Mouse (Mus musculus) heart, embryonic 13.5 days (tissue): Measurements from ENCODE around the gene Frmpd2. TPM values are rescaled to one million over a fixed set of nuclear protein-coding genes. Genes with fewer than 3 reads are reported as not detected.
A peak's percentile ranks its signal among the peaks of the same experiment; 100 is the strongest.

Experiments used
- ATAC-seq: fragments of 200-750 bp; cut with Nextera tagmentation; 2 replicates; pipeline ENCODE4 v1.8.0; 2017; ENCODE audit warnings: moderate TSS enrichment; ENCODE audit not compliant: insufficient number of reproducible peaks, low FRiP score, low TSS enrichment; ENCODE audit errors: extremely low read depth
- H3K27ac ChIP-seq: fragments of 300-500 bp; sonication (generic); replicated peaks from 2 replicates; pipeline ENCODE4 v1.5.1; 2015; ENCODE audit warnings: moderate library complexity, mild to moderate bottlenecking, inconsistent platforms
- H3K27me3 ChIP-seq: fragments of 300-500 bp; sonication (generic); replicated peaks from 2 replicates; pipeline ENCODE4 v1.6.1; 2015; ENCODE audit warnings: mild to moderate bottlenecking, inconsistent platforms
- H3K36me3 ChIP-seq: fragments of 300-500 bp; sonication (generic); 2 replicates; pipeline ENCODE4 v1.6.1; 2015; ENCODE audit warnings: mild to moderate bottlenecking, inconsistent platforms
- H3K4me1 ChIP-seq: fragments of 300-500 bp; sonication (generic); 2 replicates; pipeline ENCODE4 v1.6.1; 2015; ENCODE audit warnings: inconsistent platforms
- H3K4me2 ChIP-seq: fragments of 300-500 bp; sonication (generic); 2 replicates; pipeline ENCODE4 v1.6.1; 2015; ENCODE audit warnings: inconsistent platforms, mild to moderate bottlenecking, moderate library complexity
- H3K4me3 ChIP-seq: fragments of 300-500 bp; sonication (generic); 2 replicates; pipeline ENCODE4 v1.5.1; 2015; ENCODE audit warnings: moderate library complexity, mild to moderate bottlenecking, inconsistent platforms
- H3K9ac ChIP-seq: fragments of 300-500 bp; sonication (generic); 2 replicates; pipeline ENCODE4 v1.6.1; 2015; ENCODE audit warnings: inconsistent platforms, mild to moderate bottlenecking, moderate library complexity
- H3K9me3 ChIP-seq: fragments of 300-500 bp; sonication (generic); 2 replicates; pipeline ENCODE4 v1.6.1; 2016; ENCODE audit warnings: inconsistent platforms
- WGBS: fragments of 180-500 bp; shearing (Covaris S2); methylation state at CpG from one replicate; pipeline ENCODE4 v1.1.7; 2015; ENCODE audit warnings: mixed read lengths; 5-methylcytosine and 5-hydroxymethylcytosine counted together
- polyA plus RNA-seq: library from polyadenylated mRNA; unstranded; fragments of >200 nt; fragmentation: Nextera tagmentation; extraction: Ambion mirVana; gene quantifications from 2 replicates; pipeline ENCODE4 v1.2.1, GENCODE M21; 2015

Gene Frmpd2
- polyA plus RNA-seq, 1 experiment from 2014 or later: not detected

GRCm38 (mm10) chr14:33467766-33468165, 3.7 kb upstream of the Frmpd2 start:
- peaks cover 5% of the 10 kb centered on the region for H3K4me1 ChIP-seq
- H3K4me2 ChIP-seq: no peak overlapping the region
- no peak overlapping the region for H3K4me3 ChIP-seq
- no peak overlapping the region for H3K27ac ChIP-seq
- no peak overlapping the region for H3K9ac ChIP-seq
- H3K36me3 ChIP-seq: no peaks in the 10 kb centered on the region
- H3K9me3 ChIP-seq: 0 out of 2 replicates have a peak, but pooled peaks cover 2% of the 10 kb centered on the region
- ATAC-seq: no peak
- 71% methylated on average over 6 of the region's 6 CpGs for WGBS
- H3K27me3 ChIP-seq: no peaks in the 10 kb centered on the region

GRCm38 (mm10) chr14:33474461-33474860, 3.0 kb downstream of the Frmpd2 start:
- no peak overlapping the region for H3K27ac ChIP-seq
- no peak overlapping the region for H3K9ac ChIP-seq
- WGBS: 50% methylated on average over 2 of the region's 2 CpGs
- H3K27me3 ChIP-seq: no peaks in the 10 kb centered on the region
- peaks cover 14% of the 10 kb centered on the region for H3K4me1 ChIP-seq
- no peaks in the 10 kb centered on the region for H3K36me3 ChIP-seq
- H3K4me3 ChIP-seq: no peak overlapping the region
- no peaks in the 10 kb centered on the region for H3K9me3 ChIP-seq
- no peak overlapping the region for H3K4me2 ChIP-seq
- no peak for ATAC-seq

- Histone ChIP-seq H3K4me1 (peaks cover 12% of the 10 kb centered on the region), H3K27me3 (no peaks in the 10 kb centered on the region), H3K9ac (peak overlapping the region; percentile 7; the same call in 1 of the 2 replicates), H3K9me3 (no peaks in the 10 kb centered on the region), H3K4me2 (no peak overlapping the region), H3K36me3 (no peaks in the 10 kb centered on the region), H3K27ac (no peak overlapping the region), H3K4me3 (no peak overlapping the region)
- 3% methylated on average over 3 of the region's 3 CpGs for WGBS
- no peak for ATAC-seq
Observed at GRCm38 (mm10) chr14:33476094-33476760, 4.7 kb downstream of the Frmpd2 start.

GRCm38 (mm10) chr14:33481991-33482390, 10.5 kb downstream of the Frmpd2 start:
- H3K4me2 ChIP-seq: no peak overlapping the region
- no peak for ATAC-seq
- H3K9ac ChIP-seq: no peak overlapping the region
- H3K27ac ChIP-seq: no peak overlapping the region
- no peaks in the 10 kb centered on the region for H3K27me3 ChIP-seq
- no peak overlapping the region for H3K4me3 ChIP-seq
- no peaks in the 10 kb centered on the region for H3K36me3 ChIP-seq
- no peaks in the 10 kb centered on the region for H3K4me1 ChIP-seq
- WGBS: 37% methylated on average over 3 of the region's 3 CpGs
- H3K9me3 ChIP-seq: no peaks in the 10 kb centered on the region

GRCm38 (mm10) chr14:33487805-33488550, 16.5 kb downstream of the Frmpd2 start:
- Histone ChIP-seq H3K9ac (no peak overlapping the region), H3K4me2 (peak overlapping the region; percentile 22), H3K4me3 (no peak overlapping the region), H3K4me1 (peaks cover 19% of the 10 kb centered on the region), H3K27ac (peak overlapping the region; percentile 29), H3K9me3 (no peaks in the 10 kb centered on the region), H3K27me3 (0 out of 2 replicates have a peak, but pooled peaks cover 3% of the 10 kb centered on the region), H3K36me3 (no peaks in the 10 kb centered on the region)
- 38% methylated on average over 15 of the region's 15 CpGs for WGBS
- no peak for ATAC-seq

GRCm38 (mm10) chr14:33495226-33495625, 23.7 kb downstream of the Frmpd2 start:
- ATAC-seq: no peak
- Histone ChIP-seq H3K4me2 (no peak overlapping the region), H3K4me3 (no peak overlapping the region), H3K27ac (no peak overlapping the region), H3K4me1 (peaks cover 22% of the 10 kb centered on the region), H3K36me3 (no peaks in the 10 kb centered on the region), H3K27me3 (no peaks in the 10 kb centered on the region; the same call in 1 of the 2 replicates), H3K9me3 (no peaks in the 10 kb centered on the region), H3K9ac (no peak overlapping the region)
- WGBS: 72% methylated on average over 4 of the region's 4 CpGs

- H3K9me3 ChIP-seq: no peaks in the 10 kb centered on the region
- no peak overlapping the region for H3K4me3 ChIP-seq
- no peak overlapping the region for H3K4me2 ChIP-seq
- H3K4me1 ChIP-seq: peaks cover 22% of the 10 kb centered on the region
- H3K27ac ChIP-seq: no peak overlapping the region
- no peaks in the 10 kb centered on the region; the same call in 1 of the 2 replicates for H3K27me3 ChIP-seq
- 44% methylated on average over 5 of the region's 5 CpGs for WGBS
- H3K9ac ChIP-seq: no peak overlapping the region
- ATAC-seq: no peak
- H3K36me3 ChIP-seq: no peaks in the 10 kb centered on the region
Observed at GRCm38 (mm10) chr14:33497418-33497817, 25.9 kb downstream of the Frmpd2 start.

GRCm38 (mm10) chr14:33498849-33499248, 27.4 kb downstream of the Frmpd2 start:
- WGBS: 47% methylated on average over 3 of the region's 3 CpGs
- H3K4me3 ChIP-seq: no peak overlapping the region
- 0 out of 2 replicates have a peak, but pooled peaks have one; percentile 23 for ATAC-seq

GRCm38 (mm10) chr14:33500631-33501030, 29.1 kb downstream of the Frmpd2 start:
- Histone ChIP-seq H3K4me3 (no peak overlapping the region), H3K4me2 (no peak overlapping the region), H3K9ac (no peak overlapping the region), H3K4me1 (peaks cover 17% of the 10 kb centered on the region), H3K9me3 (no peaks in the 10 kb centered on the region), H3K27me3 (no peaks in the 10 kb centered on the region), H3K27ac (no peak overlapping the region), H3K36me3 (no peaks in the 10 kb centered on the region)
- WGBS: 68% methylated on average over 10 of the region's 10 CpGs
- no peak for ATAC-seq

More at GRCm38 (mm10) chr14:33498849-33499248, 27.4 kb downstream of the Frmpd2 start:
- no peaks in the 10 kb centered on the region; the same call in 1 of the 2 replicates for H3K27me3 ChIP-seq
- H3K36me3 ChIP-seq: no peaks in the 10 kb centered on the region
- H3K4me2 ChIP-seq: no peak overlapping the region
- no peak overlapping the region for H3K27ac ChIP-seq
- peaks cover 22% of the 10 kb centered on the region for H3K4me1 ChIP-seq
- no peaks in the 10 kb centered on the region for H3K9me3 ChIP-seq
- no peak overlapping the region for H3K9ac ChIP-seq

- no peak overlapping the region for H3K4me3 ChIP-seq
- H3K9ac ChIP-seq: no peak overlapping the region
- no peaks in the 10 kb centered on the region for H3K36me3 ChIP-seq
- H3K27ac ChIP-seq: no peak overlapping the region
- 0 out of 2 replicates have a peak, but pooled peaks cover 4% of the 10 kb centered on the region for H3K27me3 ChIP-seq
- H3K4me2 ChIP-seq: no peak overlapping the region
- no peaks in the 10 kb centered on the region for H3K9me3 ChIP-seq
- 80% methylated on average over 9 of the region's 9 CpGs for WGBS
- H3K4me1 ChIP-seq: peaks cover 8% of the 10 kb centered on the region; the same call in 1 of the 2 replicates
- ATAC-seq: no peak
Observed at GRCm38 (mm10) chr14:33503311-33503710, 31.8 kb downstream of the Frmpd2 start.

GRCm38 (mm10) chr14:33506696-33507095, 35.2 kb downstream of the Frmpd2 start:
- H3K9me3 ChIP-seq: no peaks in the 10 kb centered on the region
- peaks cover 12% of the 10 kb centered on the region for H3K27me3 ChIP-seq
- WGBS: 63% methylated on average over 4 of the region's 4 CpGs
- no peaks in the 10 kb centered on the region for H3K36me3 ChIP-seq
- H3K9ac ChIP-seq: no peak overlapping the region
- H3K4me1 ChIP-seq: no peaks in the 10 kb centered on the region
- H3K27ac ChIP-seq: no peak overlapping the region
- H3K4me3 ChIP-seq: no peak overlapping the region
- no peak overlapping the region for H3K4me2 ChIP-seq
- ATAC-seq: no peak
